Mouse (Mus musculus): ENCODE measurements at regions not wholly inside any gene's neighbourhood (a gene's known extent, or its start where the extent isn't known, plus 50 kb on each side); places are given as distances from the start of the nearest gene placed in this dataset.

- Histone ChIP-seq H3K4me2 (replicated peaks) (no peak overlapping the region), H3K9me3 (no peaks in the 10 kb centered on the region), H3K4me3 (no peak overlapping the region), H3K27ac (replicated peaks) (no peak overlapping the region), H3K4me1 (no peaks in the 10 kb centered on the region), H3K9ac (replicated peaks) (no peak overlapping the region), H3K36me3 (no peaks in the 10 kb centered on the region), H3K27me3 (no peaks in the 10 kb centered on the region)
- WGBS, result 34% methylated on average over 10 of the region's 10 CpGs
- ATAC-seq (replicated peaks), result no peak
These were observed 518.0 kb upstream of the Tmem132c start for GRCm38 (mm10) chr5:126723304-126724295.

GRCm38 (mm10) chr5:126724329-126724728 lies 517.3 kb upstream of the Tmem132c start:
- 71% methylated on average over 9 of the region's 9 CpGs for WGBS
- no peak for ATAC-seq (replicated peaks)
- H3K27me3 ChIP-seq, result no peaks in the 10 kb centered on the region
- no peaks in the 10 kb centered on the region for H3K4me1 ChIP-seq
- H3K36me3 ChIP-seq, result no peaks in the 10 kb centered on the region
- no peaks in the 10 kb centered on the region for H3K9me3 ChIP-seq
- H3K4me2 ChIP-seq (replicated peaks), result no peak overlapping the region
- H3K9ac ChIP-seq (replicated peaks), result no peak overlapping the region
- H3K4me3 ChIP-seq, result no peak overlapping the region
- H3K27ac ChIP-seq (replicated peaks), result no peak overlapping the region

GRCm38 (mm10) chr5:126733470-126733869 lies 508.1 kb upstream of the Tmem132c start:
- Histone ChIP-seq H3K36me3 (no peaks in the 10 kb centered on the region), H3K9ac (replicated peaks) (peak overlapping the region; percentile 39), H3K27ac (replicated peaks) (peak overlapping the region; percentile 25; the same call in 1 of the 2 replicates), H3K9me3 (no peaks in the 10 kb centered on the region), H3K4me3 (peak overlapping the region; percentile 29), H3K4me2 (replicated peaks) (peak overlapping the region; percentile 43), H3K4me1 (peaks cover 7% of the 10 kb centered on the region; the same call in 1 of the 2 replicates), H3K27me3 (no peaks in the 10 kb centered on the region)
- WGBS, result 1% methylated on average over 7 of the region's 15 CpGs
- peak; percentile 67; the same call in 1 of the 2 replicates for ATAC-seq (replicated peaks)

- Histone ChIP-seq H3K36me3 (no peaks in the 10 kb centered on the region), H3K9me3 (no peaks in the 10 kb centered on the region), H3K4me1 (peaks cover 9% of the 10 kb centered on the region; the same call in 1 of the 2 replicates), H3K27me3 (no peaks in the 10 kb centered on the region), H3K4me2 (replicated peaks) (no peak overlapping the region), H3K9ac (replicated peaks) (no peak overlapping the region), H3K4me3 (no peak overlapping the region), H3K27ac (replicated peaks) (no peak overlapping the region)
- no peak for ATAC-seq (replicated peaks)
These were observed 505.9 kb upstream of the Tmem132c start for GRCm38 (mm10) chr5:126735733-126736132.

- WGBS, result 63% methylated on average over 4 of the region's 4 CpGs
- H3K4me1 ChIP-seq, result peaks cover 14% of the 10 kb centered on the region; the same call in 1 of the 2 replicates
- H3K4me3 ChIP-seq, result no peak overlapping the region
- ATAC-seq (replicated peaks), result no peak
- H3K4me2 ChIP-seq (replicated peaks), result no peak overlapping the region
- H3K9ac ChIP-seq (replicated peaks), result no peak overlapping the region
- H3K36me3 ChIP-seq, result no peaks in the 10 kb centered on the region
- no peaks in the 10 kb centered on the region for H3K9me3 ChIP-seq
- H3K27me3 ChIP-seq, result no peaks in the 10 kb centered on the region
- H3K27ac ChIP-seq (replicated peaks), result no peak overlapping the region
These were observed 503.9 kb upstream of the Tmem132c start for GRCm38 (mm10) chr5:126737681-126738080.

GRCm38 (mm10) chr5:126740861-126741410 lies 500.7 kb upstream of the Tmem132c start:
- Histone ChIP-seq H3K4me3 (no peak overlapping the region), H3K4me1 (peaks cover 6% of the 10 kb centered on the region; the same call in 1 of the 2 replicates), H3K4me2 (replicated peaks) (no peak overlapping the region), H3K27ac (replicated peaks) (no peak overlapping the region), H3K36me3 (no peaks in the 10 kb centered on the region), H3K9me3 (no peaks in the 10 kb centered on the region), H3K27me3 (no peaks in the 10 kb centered on the region), H3K9ac (replicated peaks) (no peak overlapping the region)
- ATAC-seq (replicated peaks), result no peak
- 23% methylated on average over 10 of the region's 10 CpGs for WGBS

GRCm38 (mm10) chr5:126755107-126755506 lies 486.5 kb upstream of the Tmem132c start:
- ATAC-seq (replicated peaks), result no peak
- H3K27ac ChIP-seq (replicated peaks), result no peak overlapping the region
- peaks cover 5% of the 10 kb centered on the region; the same call in 1 of the 2 replicates for H3K27me3 ChIP-seq
- H3K4me1 ChIP-seq, result no peaks in the 10 kb centered on the region
- no peaks in the 10 kb centered on the region for H3K9me3 ChIP-seq
- no peak overlapping the region for H3K4me2 ChIP-seq (replicated peaks)
- H3K36me3 ChIP-seq, result no peaks in the 10 kb centered on the region
- 10% methylated on average over 1 of the region's 1 CpGs for WGBS
- H3K9ac ChIP-seq (replicated peaks), result no peak overlapping the region
- no peak overlapping the region for H3K4me3 ChIP-seq

GRCm38 (mm10) chr5:126765037-126765707 lies 476.4 kb upstream of the Tmem132c start:
- Histone ChIP-seq H3K4me3 (no peak overlapping the region), H3K27ac (replicated peaks) (no peak overlapping the region), H3K9ac (replicated peaks) (no peak overlapping the region), H3K27me3 (peaks cover 4% of the 10 kb centered on the region; the same call in 1 of the 2 replicates), H3K9me3 (no peaks in the 10 kb centered on the region), H3K4me2 (replicated peaks) (no peak overlapping the region), H3K36me3 (no peaks in the 10 kb centered on the region), H3K4me1 (no peaks in the 10 kb centered on the region)
- under 1% methylated on average over 4 of the region's 4 CpGs for WGBS
- ATAC-seq (replicated peaks), result peak; percentile 66

- no peak overlapping the region for H3K9ac ChIP-seq (replicated peaks)
- ATAC-seq (replicated peaks), result no peak
- 13% methylated on average over 11 of the region's 11 CpGs for WGBS
- H3K27ac ChIP-seq (replicated peaks), result no peak overlapping the region
- no peaks in the 10 kb centered on the region for H3K9me3 ChIP-seq
- peak overlapping the region; percentile 22 for H3K4me3 ChIP-seq
- no peaks in the 10 kb centered on the region for H3K4me1 ChIP-seq
- peaks cover 4% of the 10 kb centered on the region; the same call in 1 of the 2 replicates for H3K27me3 ChIP-seq
- H3K36me3 ChIP-seq, result no peaks in the 10 kb centered on the region
- peak overlapping the region; percentile 38 for H3K4me2 ChIP-seq (replicated peaks)
These were observed 472.6 kb upstream of the Tmem132c start for GRCm38 (mm10) chr5:126769031-126769430.

GRCm38 (mm10) chr5:126787706-126788610 lies 453.6 kb upstream of the Tmem132c start:
- no peaks in the 10 kb centered on the region for H3K36me3 ChIP-seq
- no peak; the same call in 1 of the 2 replicates for ATAC-seq (replicated peaks)
- H3K9me3 ChIP-seq, result peaks cover 2% of the 10 kb centered on the region; the same call in 1 of the 2 replicates
- peaks cover 9% of the 10 kb centered on the region for H3K4me1 ChIP-seq
- H3K4me3 ChIP-seq, result peak overlapping the region; percentile 32
- no peaks in the 10 kb centered on the region for H3K27me3 ChIP-seq
- no peak overlapping the region for H3K27ac ChIP-seq (replicated peaks)
- 4% methylated on average over 29 of the region's 29 CpGs for WGBS
- H3K4me2 ChIP-seq (replicated peaks), result peak overlapping the region; percentile 45
- no peak overlapping the region for H3K9ac ChIP-seq (replicated peaks)

GRCm38 (mm10) chr5:126799698-126800279 lies 441.8 kb upstream of the Tmem132c start:
- H3K27me3 ChIP-seq, result no peaks in the 10 kb centered on the region
- ATAC-seq (replicated peaks), result no peak
- WGBS, result 84% methylated on average over 8 of the region's 8 CpGs

More at GRCm38 (mm10) chr5:126799698-126800279, 441.8 kb upstream of the Tmem132c start:
- Histone ChIP-seq H3K36me3 (no peaks in the 10 kb centered on the region), H3K9me3 (no peaks in the 10 kb centered on the region), H3K4me2 (replicated peaks) (no peak overlapping the region), H3K4me3 (no peak overlapping the region), H3K9ac (replicated peaks) (no peak overlapping the region), H3K27ac (replicated peaks) (no peak overlapping the region), H3K4me1 (no peaks in the 10 kb centered on the region)
